Mouse (Mus musculus) liver, adult 10 weeks (tissue): ENCODE results near the gene H2-Eb2. TPM values are rescaled to one million over a fixed set of nuclear protein-coding genes. Genes with fewer than 3 reads are reported as not detected.

ENCODE experiments used
- polyA plus RNA-seq: library from polyadenylated mRNA; stranded (reverse); fragments of 350-450 nt; fragmentation: Illumina TruSeq; extraction: RNeasy Lipid Tissue Mini Kit (QIAGEN cat#74804); gene quantifications from one replicate; pipeline ENCODE4 v1.2.3, GENCODE M21; 2014; ENCODE audit warnings: low read depth, low replicate concordance

Gene H2-Eb2
- polyA plus RNA-seq: 0.11 TPM

GRCm38 (mm10) chr17:34325436-34325835, at the start of gene H2-Eb2:
H2-Eb2 (plus strand) TSS chr17:34325665.

GRCm38 (mm10) chr17:34287648-34288047, 37.8 kb upstream of the H2-Eb2 start, which contains the start of gene H2-Aa:
H2-Aa (minus strand) TSS chr17:34287823.

GRCm38 (mm10) chr17:34305380-34306030, 20.0 kb upstream of the H2-Eb2 start, which contains the start of gene H2-Eb1:
H2-Eb1 (plus strand) TSS chr17:34305867.

GRCm38 (mm10) chr17:34354539-34354938, 29.1 kb downstream of the H2-Eb2 start, which contains the start of gene Btnl2:
Btnl2 (plus strand) TSS chr17:34354822.

GRCm38 (mm10) chr17:34376847-34377246, 51.4 kb downstream of the H2-Eb2 start, which contains the start of gene Btnl1:
Btnl1 (plus strand) TSS chr17:34377132.

Other genes with a start within 250 kb of the H2-Eb2 start
- gene H2-Oa, start 233.3 kb upstream of the H2-Eb2 start, polyA plus RNA-seq: not detected
- gene H2-DMa, start 206.1 kb upstream of the H2-Eb2 start, polyA plus RNA-seq: 1.2 TPM
- gene Brd2, start 203.0 kb upstream of the H2-Eb2 start, polyA plus RNA-seq: 94.0 TPM
- 0.64 TPM for gene H2-DMb2, start 182.4 kb upstream of the H2-Eb2 start, polyA plus RNA-seq
- gene H2-DMb1, start 172.6 kb upstream of the H2-Eb2 start, polyA plus RNA-seq: 2.6 TPM
- gene Tap1, start 138.1 kb upstream of the H2-Eb2 start, polyA plus RNA-seq: 2.8 TPM
- 6.2 TPM for gene Psmb9, start 137.9 kb upstream of the H2-Eb2 start, polyA plus RNA-seq
- 3.0 TPM for gene Psmb8, start 127.9 kb upstream of the H2-Eb2 start, polyA plus RNA-seq
- 1.1 TPM for gene Tap2, start 122.1 kb upstream of the H2-Eb2 start, polyA plus RNA-seq
- gene H2-Ob, start 86.8 kb upstream of the H2-Eb2 start, polyA plus RNA-seq: 1.2 TPM
- 18.9 TPM for gene H2-Ab1, start 68.0 kb upstream of the H2-Eb2 start, polyA plus RNA-seq
- gene H2-Aa, start 37.8 kb upstream of the H2-Eb2 start, polyA plus RNA-seq: 22.0 TPM
- 3.5 TPM for gene H2-Eb1, start 19.8 kb upstream of the H2-Eb2 start, polyA plus RNA-seq
- not detected for gene Btnl2, start 29.2 kb downstream of the H2-Eb2 start, polyA plus RNA-seq
- gene Btnl1, start 51.5 kb downstream of the H2-Eb2 start, polyA plus RNA-seq: not detected
- gene BC051142, start 73.2 kb downstream of the H2-Eb2 start, polyA plus RNA-seq: not detected
- not detected for gene Btnl4, start 151.7 kb downstream of the H2-Eb2 start, polyA plus RNA-seq
- not detected for gene Btnl6, start 191.7 kb downstream of the H2-Eb2 start, polyA plus RNA-seq
- 0.16 TPM for gene Notch4, start 238.6 kb downstream of the H2-Eb2 start, polyA plus RNA-seq